Mouse (Mus musculus): ENCODE results near the gene Olfr328.

GRCm38 (mm10) chr11:58555536-58555935 is at the start of gene Olfr328:
- TF ChIP-seq POLR2A (IDR thresholded peaks at IDR 0.05; ENCODE audit: insufficient read depth, low read length): no peak
- TF ChIP-seq CTCF (IDR thresholded peaks at IDR 0.05; ENCODE audit: low read depth, low read length): no peak
